Mouse (Mus musculus) embryonic fibroblast, embryonic 13.5 days (primary cell): ENCODE data around the gene Dtymk.

Experiments
- CTCF ChIP-seq: IDR thresholded peaks from 2 replicates; pipeline ENCODE4 v1.5.1; 2011; ENCODE audit warnings: mild to moderate bottlenecking, control low read depth, low read length, moderate library complexity, borderline replicate concordance; ENCODE audit not compliant: insufficient read depth
- POLR2A ChIP-seq: IDR thresholded peaks from 2 replicates; pipeline ENCODE4 v1.6.1; 2011; ENCODE audit warnings: low read depth, mild to moderate bottlenecking, control low read depth, low read length, moderate library complexity

- TF ChIP-seq CTCF (no peak), POLR2A (no peak)
Measured at GRCm38 (mm10) chr1:93760076-93760475, 41.7 kb downstream of the Dtymk start.
